Mouse (Mus musculus): ENCODE results near the gene Gm49711.

GRCm38 (mm10) chr16:92127666-92128065 lies 69.5 kb downstream of the Gm49711 start:
- TF ChIP-seq CTCF (IDR thresholded peaks at IDR 0.05; ENCODE audit: insufficient read depth, low read length) (no peak), POLR2A (IDR thresholded peaks at IDR 0.05; ENCODE audit: borderline replicate concordance, extremely low read depth, low read depth, low read length) (no peak)
